8 mouse cellular contexts compared by ENCODE assay signal in the genomic region with DNA sequence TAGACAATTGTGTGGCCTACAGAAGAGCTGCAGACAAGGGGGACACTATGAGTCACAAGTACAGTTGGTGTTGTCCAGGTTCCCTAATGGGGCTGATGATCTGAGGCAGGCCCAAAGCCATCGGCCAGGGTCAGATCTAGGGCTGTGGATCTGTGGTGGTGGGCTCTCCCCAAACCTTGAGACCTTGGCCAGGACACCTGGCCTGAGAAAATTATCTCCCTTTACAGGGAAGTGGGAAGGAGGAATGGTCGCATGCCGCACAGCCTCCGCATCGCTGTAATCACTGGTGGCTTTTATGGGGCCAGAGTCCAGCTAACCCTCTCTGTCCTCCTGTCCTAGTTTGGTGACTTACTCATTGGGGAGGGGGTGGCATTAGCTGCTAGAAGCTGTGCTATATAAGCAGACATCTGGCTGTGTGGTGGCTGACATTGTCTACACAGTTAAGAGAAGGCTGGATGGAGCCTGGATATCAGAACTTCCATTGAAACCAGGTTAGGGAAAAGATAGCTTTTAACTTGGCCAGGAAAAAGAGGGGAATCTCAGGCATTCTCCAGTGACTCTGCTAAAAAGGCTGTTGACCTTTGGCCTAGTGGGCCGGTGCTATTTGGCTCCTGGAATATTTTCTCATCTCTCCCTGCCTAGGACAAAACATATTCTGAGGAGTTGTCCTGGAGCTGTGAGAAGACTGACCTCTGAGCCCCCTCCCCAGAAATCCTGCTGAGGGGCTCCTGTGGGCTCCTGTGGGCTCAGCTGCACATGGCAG. TPM values are rescaled to one million over a fixed set of nuclear protein-coding genes. Genes with fewer than 3 reads are reported as not detected.
A peak's percentile ranks its signal among the peaks of the same experiment; 100 is the strongest.
DNase-seq lines count a peak whose midpoint lies in the region; ATAC-seq and TF ChIP-seq lines count a peak whose summit lies in the region.

No protein-coding gene starts in this region.

- TF ChIP-seq CTCF in liver, adult 2 months (IDR thresholded peaks at IDR 0.05; ENCODE audit: low read depth, low read length) = no peak

- peaks cover 67% of the 10 kb centered on the region for H3K79me2 ChIP-seq in liver, adult 2 months (ENCODE audit: control insufficient read depth, insufficient read depth, low read length)

- H3K27me3 ChIP-seq in liver, adult 2 months (ENCODE audit: control insufficient read depth, insufficient read depth, low read length) = no peaks in the 10 kb centered on the region
- peaks cover 13% of the 10 kb centered on the region for H3K27me3 ChIP-seq in forebrain, embryonic 13.5 days
- peaks cover 14% of the 10 kb centered on the region for H3K27me3 ChIP-seq in midbrain, embryonic 14.5 days (ENCODE audit: control insufficient read depth, insufficient read depth, low read length)

- WGBS in liver, adult 2 months = 7% methylated on average over 6 of the region's 6 CpGs
- WGBS in forebrain, embryonic 13.5 days = 75% methylated on average over 6 of the region's 6 CpGs
- WGBS in midbrain, embryonic 14.5 days = 78% methylated on average over 6 of the region's 6 CpGs

- no peaks in the 10 kb centered on the region for H3K36me3 ChIP-seq in liver, adult 2 months (ENCODE audit: control insufficient read depth, insufficient read depth, low read length)
- H3K36me3 ChIP-seq in forebrain, embryonic 13.5 days (ENCODE audit: poor library complexity, severe bottlenecking) = no peaks in the 10 kb centered on the region
- H3K36me3 ChIP-seq in midbrain, embryonic 14.5 days (ENCODE audit: control insufficient read depth, insufficient read depth, low read length) = no peaks in the 10 kb centered on the region

- peak overlapping the region; percentile 96 for H3K4me2 ChIP-seq in forebrain, embryonic 13.5 days
- peak overlapping the region; percentile 95 for H3K4me2 ChIP-seq in midbrain, embryonic 14.5 days (ENCODE audit: low read length)

- H3K9me3 ChIP-seq in forebrain, embryonic 13.5 days (replicated peaks) = no peaks in the 10 kb centered on the region
- H3K9me3 ChIP-seq in midbrain, embryonic 14.5 days (ENCODE audit: control insufficient read depth, low read length) = no peaks in the 10 kb centered on the region

- DNase-seq in liver, adult 2 months (ENCODE audit: extremely low read depth, low read depth, low spot score) = peak; percentile 84
- no peak for DNase-seq in liver
- peak; percentile 62 to 69 for DNase-seq in kidney, adult 8-10 months
- no peak for DNase-seq in midbrain, embryonic 14.5 days
- DNase-seq in thymus, postnatal 10 days (ENCODE audit: low spot score in 2 of 2) = no peak
- no peak for DNase-seq in left cerebral cortex, adult 18-20 months (ENCODE audit: low spot score in 2 of 2)
- no peak for DNase-seq in layer of hippocampus, postnatal 10 days (ENCODE audit: low spot score in 2 of 2)

- peak overlapping the region; percentile 76 for H3K27ac ChIP-seq in liver, adult 2 months (replicated peaks; ENCODE audit: insufficient read depth, low read depth, low read length)
- peak overlapping the region; percentile 99; the same call in 1 of the 2 replicates for H3K27ac ChIP-seq in forebrain, embryonic 13.5 days
- peak overlapping the region; percentile 26; the same call in 1 of the 2 replicates for H3K27ac ChIP-seq in midbrain, embryonic 14.5 days (replicated peaks; ENCODE audit: low read depth, low read length)

- H3K4me3 ChIP-seq in liver, adult 2 months (ENCODE audit: insufficient read depth, low read depth, low read length) = peak overlapping the region; percentile 57
- H3K4me3 ChIP-seq in forebrain, embryonic 13.5 days = peak overlapping the region; percentile 91
- H3K4me3 ChIP-seq in midbrain, embryonic 14.5 days (replicated peaks; ENCODE audit: low read depth, low read length) = peak overlapping the region; percentile 92

- H3K4me1 ChIP-seq in liver, adult 2 months (ENCODE audit: control insufficient read depth, insufficient read depth, low read length) = peaks cover 54% of the 10 kb centered on the region
- H3K4me1 ChIP-seq in forebrain, embryonic 13.5 days = peaks cover 85% of the 10 kb centered on the region
- peaks cover 47% of the 10 kb centered on the region for H3K4me1 ChIP-seq in midbrain, embryonic 14.5 days (ENCODE audit: control insufficient read depth, insufficient read depth, low read length)

- no peak for ATAC-seq in forebrain, embryonic 13.5 days
- no peak for ATAC-seq in midbrain, embryonic 14.5 days (ENCODE audit: low FRiP score, low TSS enrichment)

- H3K9ac ChIP-seq in liver, adult 2 months (ENCODE audit: low read depth, low read length) = peak overlapping the region; percentile 66
- peak overlapping the region; percentile 91 for H3K9ac ChIP-seq in forebrain, embryonic 13.5 days
- H3K9ac ChIP-seq in midbrain, embryonic 14.5 days (replicated peaks; ENCODE audit: low read length) = peak overlapping the region; percentile 84

- TF ChIP-seq POLR2A in liver, adult 2 months (IDR thresholded peaks at IDR 0.05; ENCODE audit: extremely low read depth, insufficient read depth, low read length) = no peak

RNA-seq across cellular contexts. Expression of a gene that starts 2.7 kb away (rescaled TPM):
- total RNA-seq in liver, adult 2 months (2014; rRNA removed) = 3.7 and 6.2 TPM in 2 replicates
- 17.7 and 22.2 TPM in 2 replicates for polyA plus RNA-seq in liver, adult 2 months (2012; rRNA removed)
- polyA plus RNA-seq in forebrain, embryonic 13.5 days (2015; fragmentation: Nextera tagmentation; extraction: Ambion mirVana) = 15.0 and 16.5 TPM in 2 replicates
- 22.3 and 23.7 TPM in 2 replicates for polyA plus RNA-seq in midbrain, embryonic 14.5 days (2014; fragmentation: Nextera tagmentation; extraction: Ambion mirVana)
- 100 to 1,000 TPM; 210 to 213 TPM for total RNA-seq in left cerebral cortex, adult 18-20 months (2021)
- 100 to 1,000 TPM; 125 to 126 TPM for total RNA-seq in layer of hippocampus, postnatal 10 days (2021)

Comparison
In these comparisons a context has a peak if more than half of its experiments do, and no peak if none do; other contexts are left out.
1. DNase-seq: peak in liver, adult 2 months (single experiment) and kidney, adult 8-10 months (2 of 2); none in liver (single experiment), midbrain, embryonic 14.5 days (single experiment), thymus, postnatal 10 days (0 of 2), left cerebral cortex, adult 18-20 months (0 of 2) and layer of hippocampus, postnatal 10 days (0 of 2).
2. H3K27ac ChIP-seq: peak in every context shown above with its lines; median percentile 99 in forebrain, embryonic 13.5 days; 76 in liver, adult 2 months; 26 in midbrain, embryonic 14.5 days.
3. RNA of a gene that starts 2.7 kb away (total RNA-seq): 210 to 213 TPM in left cerebral cortex, adult 18-20 months and 125 to 126 TPM in layer of hippocampus, postnatal 10 days; 3.7 to 6.2 TPM in liver, adult 2 months; every median in the first group is over 10 times any median in the second.
4. Peak in every context shown above with its lines, with median percentiles within 50 percentile points of each other: H3K4me3 ChIP-seq and H3K9ac ChIP-seq.